Mouse (Mus musculus) neural tube, embryonic 14.5 days (tissue): ENCODE data around the gene Gins2. TPM values are rescaled to one million over a fixed set of nuclear protein-coding genes. Genes with fewer than 3 reads are reported as not detected.

Experiments used
- ATAC-seq: fragments of 200-750 bp; cut with Nextera tagmentation; 2 replicates; pipeline ENCODE4 v1.8.0; 2017; ENCODE audit warnings: low read depth, mild to moderate bottlenecking, moderate TSS enrichment, moderate library complexity
- H3K27ac ChIP-seq: fragments of 300-500 bp; sonication (generic); 2 replicates; pipeline ENCODE4 v1.5.1; 2014; ENCODE audit warnings: low read depth, mild to moderate bottlenecking, control low read depth, low read length, moderate library complexity, mixed read lengths
- H3K27me3 ChIP-seq: fragments of 300-500 bp; sonication (generic); 2 replicates; pipeline ENCODE4 v1.6.1; 2014; ENCODE audit warnings: low read length; ENCODE audit not compliant: control insufficient read depth, insufficient read depth
- H3K36me3 ChIP-seq: fragments of 300-500 bp; sonication (generic); 2 replicates; pipeline ENCODE4 v1.6.1; 2014; ENCODE audit warnings: low read length, mixed read lengths; ENCODE audit not compliant: control insufficient read depth, insufficient read depth
- H3K4me1 ChIP-seq: fragments of 300-500 bp; sonication (generic); 2 replicates; pipeline ENCODE4 v1.6.1; 2014; ENCODE audit warnings: low read length; ENCODE audit not compliant: control insufficient read depth, insufficient read depth
- H3K4me2 ChIP-seq: fragments of 300-500 bp; sonication (generic); 2 replicates; pipeline ENCODE4 v1.6.1; 2014; ENCODE audit warnings: mild to moderate bottlenecking, low read depth, low read length, control low read depth
- H3K4me3 ChIP-seq: fragments of 300-500 bp; sonication (generic); 2 replicates; pipeline ENCODE4 v1.5.1; 2014; ENCODE audit warnings: low read depth, low read length, control low read depth, mixed read lengths
- H3K9ac ChIP-seq: fragments of 300-500 bp; sonication (generic); replicated peaks from 2 replicates; pipeline ENCODE4 v1.6.1; 2014; ENCODE audit warnings: low read depth, mild to moderate bottlenecking, control low read depth, low read length, mixed read lengths
- H3K9me3 ChIP-seq: fragments of 300-500 bp; sonication (generic); 2 replicates; pipeline ENCODE4 v1.6.1; 2016; ENCODE audit warnings: low read length; ENCODE audit not compliant: control insufficient read depth
- WGBS: fragments of 180-500 bp; shearing (Covaris S2); extraction: QIAGEN DNeasy Blood & Tissue Kit; methylation state at CpG from one replicate; pipeline ENCODE4 v1.1.7; 2014; 5-methylcytosine and 5-hydroxymethylcytosine counted together
- polyA plus RNA-seq: library from polyadenylated mRNA; unstranded; fragments of >200 nt; fragmentation: Nextera tagmentation; extraction: Ambion mirVana; gene quantifications from 2 replicates; pipeline ENCODE4 v1.2.1, GENCODE M21; 2014

The Gins2 gene
- polyA plus RNA-seq, 1 experiment from 2014 or later: 10.5 TPM

GRCm38 (mm10) chr8:120556198-120556892 is 32.8 kb downstream of the Gins2 start:
- WGBS: 40% methylated on average over 20 of the region's 20 CpGs
- Histone ChIP-seq H3K27ac (peak overlapping the region; percentile 60), H3K4me2 (peak overlapping the region; percentile 11; the same call in 1 of the 2 replicates), H3K4me1 (peaks cover 85% of the 10 kb centered on the region), H3K9me3 (no peaks in the 10 kb centered on the region), H3K27me3 (no peaks in the 10 kb centered on the region), H3K9ac (0 out of 2 replicates have a peak overlapping the region, but pooled peaks have one; percentile 16), H3K4me3 (no peak overlapping the region), H3K36me3 (no peaks in the 10 kb centered on the region)
- ATAC-seq: no peak

GRCm38 (mm10) chr8:120554466-120555039 is 34.6 kb downstream of the Gins2 start:
- H3K9me3 ChIP-seq: no peaks in the 10 kb centered on the region
- no peaks in the 10 kb centered on the region for H3K27me3 ChIP-seq
- no peak overlapping the region for H3K9ac ChIP-seq
- no peak for ATAC-seq
- no peaks in the 10 kb centered on the region for H3K36me3 ChIP-seq
- no peak overlapping the region for H3K4me3 ChIP-seq
- no peak overlapping the region for H3K27ac ChIP-seq
- H3K4me1 ChIP-seq: peaks cover 85% of the 10 kb centered on the region
- 87% methylated on average over 18 of the region's 18 CpGs for WGBS
- H3K4me2 ChIP-seq: no peak overlapping the region

GRCm38 (mm10) chr8:120553441-120554123 is 35.5 kb downstream of the Gins2 start:
- Histone ChIP-seq H3K4me3 (no peak overlapping the region), H3K4me1 (peaks cover 84% of the 10 kb centered on the region), H3K27me3 (no peaks in the 10 kb centered on the region), H3K36me3 (no peaks in the 10 kb centered on the region), H3K4me2 (no peak overlapping the region), H3K9ac (no peak overlapping the region), H3K9me3 (no peaks in the 10 kb centered on the region), H3K27ac (no peak overlapping the region)
- ATAC-seq: no peak
- 87% methylated on average over 24 of the region's 24 CpGs for WGBS

GRCm38 (mm10) chr8:120552509-120552908 is 36.6 kb downstream of the Gins2 start:
- no peak overlapping the region for H3K4me2 ChIP-seq
- WGBS: 88% methylated on average over 11 of the region's 11 CpGs
- no peak overlapping the region for H3K9ac ChIP-seq
- H3K36me3 ChIP-seq: no peaks in the 10 kb centered on the region
- H3K27ac ChIP-seq: no peak overlapping the region
- no peak overlapping the region for H3K4me3 ChIP-seq
- peaks cover 85% of the 10 kb centered on the region for H3K4me1 ChIP-seq
- no peaks in the 10 kb centered on the region for H3K9me3 ChIP-seq
- H3K27me3 ChIP-seq: no peaks in the 10 kb centered on the region
- no peak for ATAC-seq

GRCm38 (mm10) chr8:120551677-120551980 is 37.5 kb downstream of the Gins2 start:
- no peak overlapping the region for H3K4me3 ChIP-seq
- peak overlapping the region; percentile 12; the same call in 1 of the 2 replicates for H3K27ac ChIP-seq
- H3K9ac ChIP-seq: no peak overlapping the region
- no peaks in the 10 kb centered on the region for H3K9me3 ChIP-seq
- peaks cover 79% of the 10 kb centered on the region for H3K4me1 ChIP-seq
- no peaks in the 10 kb centered on the region for H3K27me3 ChIP-seq
- H3K4me2 ChIP-seq: no peak overlapping the region
- no peaks in the 10 kb centered on the region for H3K36me3 ChIP-seq
- 83% methylated on average over 3 of the region's 3 CpGs for WGBS
- no peak for ATAC-seq

GRCm38 (mm10) chr8:120550937-120551676 is 38.0 kb downstream of the Gins2 start:
- peak overlapping the region; percentile 16; the same call in 1 of the 2 replicates for H3K4me2 ChIP-seq
- no peaks in the 10 kb centered on the region for H3K9me3 ChIP-seq
- WGBS: 61% methylated on average over 11 of the region's 11 CpGs
- peak overlapping the region; percentile 88 for H3K27ac ChIP-seq
- H3K9ac ChIP-seq: no peak overlapping the region
- no peaks in the 10 kb centered on the region for H3K27me3 ChIP-seq
- H3K4me1 ChIP-seq: peaks cover 74% of the 10 kb centered on the region
- no peak for ATAC-seq
- no peaks in the 10 kb centered on the region for H3K36me3 ChIP-seq
- H3K4me3 ChIP-seq: no peak overlapping the region

GRCm38 (mm10) chr8:120550430-120550829 is 38.7 kb downstream of the Gins2 start:
- Histone ChIP-seq H3K4me1 (peaks cover 73% of the 10 kb centered on the region), H3K27ac (peak overlapping the region; percentile 88), H3K9me3 (no peaks in the 10 kb centered on the region), H3K36me3 (no peaks in the 10 kb centered on the region), H3K9ac (peak overlapping the region; percentile 43; the same call in 1 of the 2 replicates), H3K27me3 (no peaks in the 10 kb centered on the region), H3K4me3 (no peak overlapping the region), H3K4me2 (0 out of 2 replicates have a peak overlapping the region, but pooled peaks have one; percentile 40)
- 11% methylated on average over 12 of the region's 12 CpGs for WGBS
- no peak for ATAC-seq

- H3K4me1 ChIP-seq: peaks cover 70% of the 10 kb centered on the region
These were observed 39.2 kb downstream of the Gins2 start for GRCm38 (mm10) chr8:120549922-120550321.

More at GRCm38 (mm10) chr8:120549922-120550321, 39.2 kb downstream of the Gins2 start:
- Histone ChIP-seq H3K9ac (peak overlapping the region; percentile 43), H3K9me3 (no peaks in the 10 kb centered on the region), H3K36me3 (no peaks in the 10 kb centered on the region), H3K27ac (peak overlapping the region; percentile 88), H3K4me3 (no peak overlapping the region; the same call in 1 of the 2 replicates), H3K27me3 (no peaks in the 10 kb centered on the region), H3K4me2 (peak overlapping the region; percentile 40)
- peak; percentile 32 for ATAC-seq
- 5% methylated on average over 11 of the region's 11 CpGs for WGBS
